Mouse (Mus musculus) spleen, adult 2 months (tissue): ENCODE measurements at regions not wholly inside any gene's neighbourhood (a gene's known extent, or its start where the extent isn't known, plus 50 kb on each side); places are given as distances from the start of the nearest gene placed in this dataset.

Experiments used
- DNase-seq, 2 experiments: peaks; one replicate each; pipeline versions ENCODE4 v3.0.0 to v3.0.0-alpha.2; 2012 to 2021; ENCODE audit warnings: low spot score in 2 of 2, low read depth in 1 of 2
- H3K27ac ChIP-seq: fragments of 200-500 bp; 2 replicates; pipeline ENCODE4 v1.5.1; 2012; ENCODE audit warnings: low read length, inconsistent platforms; ENCODE audit not compliant: insufficient read depth
- H3K27me3 ChIP-seq: fragments of 200-500 bp; 2 replicates; pipeline ENCODE4 v1.6.1; 2012; ENCODE audit warnings: mild to moderate bottlenecking, moderate library complexity, low read length, inconsistent platforms; ENCODE audit not compliant: control insufficient read depth, insufficient read depth
- H3K36me3 ChIP-seq: fragments of 200-500 bp; 2 replicates; pipeline ENCODE4 v1.6.1; 2012; ENCODE audit warnings: mild to moderate bottlenecking, low read length, inconsistent platforms; ENCODE audit not compliant: control insufficient read depth, insufficient read depth
- H3K4me1 ChIP-seq: fragments of 200-500 bp; 2 replicates; pipeline ENCODE4 v1.6.1; 2011; ENCODE audit warnings: inconsistent platforms; ENCODE audit not compliant: control insufficient read depth, insufficient read depth, insufficient read length
- H3K4me3 ChIP-seq: fragments of 200-500 bp; 2 replicates; pipeline ENCODE4 v1.5.1; 2011; ENCODE audit warnings: mild to moderate bottlenecking, inconsistent platforms; ENCODE audit not compliant: insufficient read depth, insufficient read length; ENCODE audit errors: extremely low read depth
- CTCF ChIP-seq: fragments of 200-500 bp; IDR thresholded peaks from 2 replicates; pipeline ENCODE4 v1.5.1; 2011; ENCODE audit warnings: mild to moderate bottlenecking, inconsistent platforms; ENCODE audit not compliant: insufficient read depth, insufficient read length, insufficient replicate concordance; ENCODE audit errors: extremely low read depth
- POLR2A ChIP-seq: fragments of 200-500 bp; IDR thresholded peaks from 2 replicates; pipeline ENCODE4 v1.6.1; 2011; ENCODE audit warnings: low read depth, low read length, inconsistent platforms
- WGBS: fragments of 180-500 bp; shearing (Covaris S2); methylation state at CpG from one replicate; pipeline ENCODE4 v1.1.7; 2018; 5-methylcytosine and 5-hydroxymethylcytosine counted together

DNA sequence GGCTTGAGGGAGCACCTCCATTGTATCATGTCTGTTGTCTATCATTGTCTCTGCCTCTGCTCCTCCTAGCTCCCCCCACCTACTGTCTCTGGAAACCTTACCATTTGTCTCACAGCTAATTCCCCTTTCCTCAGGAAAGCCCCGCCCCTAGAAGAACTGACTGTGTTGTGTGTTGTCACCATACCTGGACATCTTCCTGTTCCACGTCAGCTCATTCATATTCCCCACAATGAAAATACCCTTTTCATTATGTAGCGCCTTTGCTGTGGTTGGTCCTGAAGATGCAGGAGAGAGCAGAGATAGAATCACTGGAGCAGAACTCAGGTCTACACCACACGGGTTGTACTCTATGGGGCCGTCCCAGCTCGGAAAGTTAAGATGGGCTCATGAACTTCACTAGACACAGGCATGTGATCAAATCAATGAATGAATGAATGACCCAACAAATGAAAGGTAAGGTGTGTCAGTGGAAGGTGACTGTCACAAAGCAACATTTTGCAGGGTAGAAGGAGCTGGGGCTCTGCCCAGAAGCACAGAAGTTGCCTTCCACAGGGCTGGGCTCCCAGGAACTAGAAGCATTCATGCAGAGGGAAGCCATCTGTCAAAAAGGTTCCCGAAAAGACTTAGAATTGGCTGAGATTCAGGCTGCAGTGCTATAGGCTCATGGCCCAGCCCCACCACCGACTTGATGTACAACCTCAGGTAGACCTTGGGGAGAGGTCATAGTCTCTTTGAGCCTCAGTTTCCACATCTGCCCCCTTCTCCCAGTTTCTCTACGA, 384.8 kb upstream of the Zmiz1 start:
- WGBS, result 79% methylated on average over 9 of the region's 9 CpGs
- Histone ChIP-seq H3K4me3 (no peak overlapping the region), H3K27ac (no peak overlapping the region), H3K36me3 (no peaks in the 10 kb centered on the region), H3K27me3 (no peaks in the 10 kb centered on the region), H3K4me1 (no peaks in the 10 kb centered on the region)
- no peak for TF ChIP-seq CTCF
- no peak for TF ChIP-seq POLR2A
- DNase-seq, result no peak

DNA sequence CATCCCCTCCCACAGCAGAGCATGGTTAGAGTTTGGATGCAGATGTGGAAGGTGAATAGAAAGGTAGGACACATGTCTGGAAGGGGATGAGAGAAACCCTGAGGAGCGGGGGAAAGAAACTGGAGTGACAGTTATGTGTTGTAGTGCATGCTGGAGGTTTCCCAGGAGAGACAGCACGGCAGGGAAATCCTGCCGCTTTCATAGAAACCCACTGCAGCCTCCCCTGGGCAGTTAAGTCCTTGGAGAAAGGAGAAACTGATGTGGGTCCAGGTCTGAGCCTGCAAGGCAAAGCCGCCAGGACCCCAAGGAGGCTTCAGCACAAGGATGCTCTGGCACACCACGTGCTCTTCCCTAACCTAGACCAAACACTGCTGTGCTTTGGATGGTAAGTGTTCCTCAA, 384.1 kb upstream of the Zmiz1 start:
- Histone ChIP-seq H3K27me3 (no peaks in the 10 kb centered on the region), H3K4me1 (no peaks in the 10 kb centered on the region; the same call in 1 of the 2 replicates), H3K36me3 (no peaks in the 10 kb centered on the region), H3K27ac (no peak overlapping the region), H3K4me3 (no peak overlapping the region)
- 91% methylated on average over 5 of the region's 5 CpGs for WGBS
- DNase-seq, result no peak
- TF ChIP-seq POLR2A, result no peak
- TF ChIP-seq CTCF, result no peak

- TF ChIP-seq POLR2A (no peak), CTCF (no peak)
- no peaks in the 10 kb centered on the region for H3K36me3 ChIP-seq
- 82% methylated on average over 3 of the region's 3 CpGs for WGBS
- no peak overlapping the region for H3K27ac ChIP-seq
- H3K4me1 ChIP-seq, result no peaks in the 10 kb centered on the region; the same call in 1 of the 2 replicates
- no peaks in the 10 kb centered on the region for H3K27me3 ChIP-seq
- no peak overlapping the region for H3K4me3 ChIP-seq
- no peak for DNase-seq
Observed at GRCm38 (mm10) chr14:25080431-25080830, 378.6 kb upstream of the Zmiz1 start.

GRCm38 (mm10) chr14:25083847-25084246, 375.1 kb upstream of the Zmiz1 start:
- no peaks in the 10 kb centered on the region for H3K36me3 ChIP-seq
- 88% methylated on average over 4 of the region's 4 CpGs for WGBS
- TF ChIP-seq POLR2A (no peak), CTCF (no peak)

GRCm38 (mm10) chr14:25096786-25097185, 362.2 kb upstream of the Zmiz1 start:
- no peaks in the 10 kb centered on the region for H3K27me3 ChIP-seq
- H3K27ac ChIP-seq, result no peak overlapping the region
- no peak for DNase-seq
- no peak overlapping the region for H3K4me3 ChIP-seq
- H3K4me1 ChIP-seq, result no peaks in the 10 kb centered on the region
- TF ChIP-seq POLR2A (no peak), CTCF (no peak)
- 50% methylated on average over 3 of the region's 3 CpGs for WGBS
- no peaks in the 10 kb centered on the region for H3K36me3 ChIP-seq

More at GRCm38 (mm10) chr14:25083847-25084246, 375.1 kb upstream of the Zmiz1 start:
- no peak for DNase-seq
- no peaks in the 10 kb centered on the region; the same call in 1 of the 2 replicates for H3K4me1 ChIP-seq
- H3K27me3 ChIP-seq, result no peaks in the 10 kb centered on the region
- no peak overlapping the region for H3K27ac ChIP-seq
- H3K4me3 ChIP-seq, result no peak overlapping the region

GRCm38 (mm10) chr14:25105391-25105790, 353.6 kb upstream of the Zmiz1 start:
- no peak for DNase-seq
- 92% methylated on average over 10 of the region's 10 CpGs for WGBS
- no peak for TF ChIP-seq CTCF
- Histone ChIP-seq H3K27me3 (no peaks in the 10 kb centered on the region), H3K4me3 (no peak overlapping the region), H3K27ac (no peak overlapping the region), H3K36me3 (no peaks in the 10 kb centered on the region), H3K4me1 (peaks cover 8% of the 10 kb centered on the region; the same call in 1 of the 2 replicates)

DNA sequence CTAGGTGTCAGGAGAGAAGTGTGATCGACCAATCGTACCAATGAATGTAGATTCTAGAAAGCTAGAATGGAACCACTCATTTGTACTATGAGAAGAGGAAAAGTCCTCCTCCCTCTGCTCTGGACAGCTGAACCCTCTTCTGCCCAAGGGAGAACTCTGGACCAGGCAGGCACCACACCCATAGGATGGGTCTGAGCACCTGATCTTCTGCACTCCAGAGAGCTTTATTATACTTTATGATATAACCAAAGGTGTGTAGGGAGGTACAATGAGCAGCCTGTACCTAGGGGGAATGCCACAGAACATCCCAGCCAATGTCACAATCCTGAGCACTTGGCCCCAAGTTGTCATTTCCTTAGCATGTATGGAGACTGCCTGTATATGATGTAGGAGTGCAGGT, 352.5 kb upstream of the Zmiz1 start:
- Histone ChIP-seq H3K27ac (no peak overlapping the region), H3K36me3 (no peaks in the 10 kb centered on the region), H3K4me3 (no peak overlapping the region), H3K4me1 (peaks cover 8% of the 10 kb centered on the region; the same call in 1 of the 2 replicates), H3K27me3 (no peaks in the 10 kb centered on the region)
- DNase-seq, result no peak
- 94% methylated on average over 2 of the region's 2 CpGs for WGBS
- TF ChIP-seq POLR2A, result no peak
- TF ChIP-seq CTCF, result no peak
